Mouse (Mus musculus) adrenal gland, postnatal 4 days (tissue): Measurements from ENCODE around the gene Fstl3. TPM values are rescaled to one million over a fixed set of nuclear protein-coding genes. Genes with fewer than 3 reads are reported as not detected.
"Not testable (repeated sequence)": the region's sequence is repeated elsewhere in the genome, so short reads cannot be mapped to it uniquely, and the experiment has no call there.

Experiments
- DNase-seq, 2 experiments: peaks; one replicate each; pipeline ENCODE4 v3.0.0; 2021 to 2022; ENCODE audit warnings: low spot score in 2 of 2, mixed read lengths in 2 of 2
- long read RNA-seq, 2 experiments: library from polyadenylated mRNA; stranded (forward); transcript quantifications; one replicate each; pipeline ENCODE4 v2.0.0; 2021
- total RNA-seq, 2 experiments: library from RNA; stranded (reverse); gene quantifications; 2 replicates each; pipeline ENCODE4 v1.2.3; 2021

Gene Fstl3
- 1 to 10 TPM; 6.7 to 7.1 TPM for total RNA-seq
- long read RNA-seq, experiment 1, partial matches to known transcripts: 0 of 1 reads
- long read RNA-seq, experiment 1, other reads (novel, unspliced or antisense): 1 of 1 reads
- long read RNA-seq, experiment 2, transcript Fstl3-201 (5 exons, 1,955 nt): major isoform, 5 of 13 reads
- long read RNA-seq, experiment 2, partial matches to known transcripts: 1 of 13 reads
- long read RNA-seq, experiment 2, other reads (novel, unspliced or antisense): 6 of 13 reads

- no peak for DNase-seq
These were observed at the start of gene Fstl3 for GRCm38 (mm10) chr10:79777103-79777531. TSS of gene Fstl3 (plus strand) at chr10:79777272.

- no peak for DNase-seq
These were observed 48.5 kb upstream of the Fstl3 start for GRCm38 (mm10) chr10:79728323-79729249.

DNA sequence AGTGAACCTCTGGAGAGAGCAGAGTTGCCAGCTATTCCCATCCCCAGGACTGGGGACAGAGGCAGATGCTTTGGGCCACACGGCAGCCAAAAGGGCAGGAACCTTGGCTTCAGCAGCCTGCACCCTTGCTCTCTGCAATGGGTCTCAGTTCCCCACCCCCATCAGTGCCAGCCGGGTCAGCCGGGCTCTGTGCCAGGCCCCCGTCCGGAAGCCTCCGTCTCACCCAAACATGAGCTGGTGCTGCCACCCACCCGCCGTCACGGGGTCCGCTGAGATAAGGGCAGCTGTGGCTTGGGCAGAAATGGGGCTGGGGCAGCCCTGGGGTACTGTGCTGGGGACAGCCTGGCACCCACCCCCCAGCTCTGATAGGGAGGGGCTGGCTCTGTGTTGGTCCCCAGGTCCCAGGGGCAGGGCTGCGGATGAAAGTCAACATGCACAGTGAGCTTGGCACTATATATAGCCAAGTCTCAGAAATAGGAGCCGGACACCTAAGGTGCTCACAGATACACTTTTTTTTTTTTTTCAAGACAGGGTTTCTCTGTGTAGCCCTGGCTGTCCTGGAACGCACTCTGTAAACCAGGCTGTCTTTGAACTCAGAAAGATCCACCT lies 47.6 kb upstream of the Fstl3 start:
- no peak for DNase-seq

DNA sequence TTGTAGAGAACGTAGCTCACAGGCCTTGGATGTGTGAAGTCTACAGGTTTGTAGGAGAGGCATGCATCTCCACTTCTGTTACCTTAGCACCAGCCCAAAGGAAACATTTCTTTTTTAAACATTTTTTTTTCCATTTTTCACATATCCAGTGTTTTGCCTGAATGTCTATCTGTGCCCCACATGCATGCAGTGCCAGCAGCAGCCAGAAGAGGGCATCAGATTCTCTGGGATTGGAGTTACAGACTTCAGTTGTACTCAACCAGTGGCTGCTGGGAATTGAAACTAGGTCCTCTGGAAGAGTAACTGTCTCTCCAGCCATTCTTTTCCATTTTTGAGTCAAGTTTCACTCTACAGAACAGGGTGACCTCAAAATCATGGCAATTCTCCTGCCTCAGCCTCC lies 44.6 kb upstream of the Fstl3 start:
- no peak for DNase-seq

GRCm38 (mm10) chr10:79733847-79734246 lies 43.2 kb upstream of the Fstl3 start:
- DNase-seq: no peak

DNA sequence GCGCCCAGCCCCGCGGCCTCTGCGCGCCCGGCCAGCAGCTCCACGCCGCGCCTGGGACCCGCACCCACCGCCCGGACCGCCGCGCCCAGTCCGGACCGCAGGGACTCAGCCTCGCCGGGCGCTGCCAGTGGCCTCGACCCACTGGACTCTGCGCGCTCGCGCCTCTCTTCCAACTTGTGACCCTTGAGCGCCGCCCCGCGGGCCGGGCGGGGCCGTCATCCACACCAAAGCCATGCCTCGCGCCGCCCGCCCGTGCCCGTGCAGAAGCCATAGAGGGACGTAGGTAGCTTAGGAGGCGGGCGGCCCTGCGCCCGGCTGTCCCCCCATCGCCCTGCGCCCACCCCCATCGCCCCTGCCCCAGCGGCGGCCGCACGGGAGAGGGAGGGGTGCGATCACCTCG lies 41.7 kb upstream of the Fstl3 start:
- DNase-seq: no peak

DNA sequence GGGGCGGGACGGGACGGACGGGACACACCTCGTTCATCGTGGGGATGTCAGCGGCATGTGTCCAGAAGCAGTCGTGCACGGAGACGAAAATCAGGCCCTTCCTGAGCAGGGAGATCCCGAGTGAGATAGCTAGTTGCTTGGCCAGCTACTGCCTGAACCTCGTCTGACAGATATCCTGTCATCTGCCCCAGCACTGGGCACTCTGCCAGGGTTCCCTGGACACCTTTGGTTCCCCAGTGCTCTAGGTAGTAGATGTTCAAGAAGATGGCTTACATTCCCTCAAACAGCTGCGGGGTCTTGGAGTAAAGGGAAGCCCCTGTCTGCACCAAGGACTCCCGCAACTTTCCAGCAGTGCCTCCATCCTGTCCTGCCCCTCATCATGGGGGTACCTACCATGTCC lies 40.4 kb upstream of the Fstl3 start:
- DNase-seq: no peak

DNA sequence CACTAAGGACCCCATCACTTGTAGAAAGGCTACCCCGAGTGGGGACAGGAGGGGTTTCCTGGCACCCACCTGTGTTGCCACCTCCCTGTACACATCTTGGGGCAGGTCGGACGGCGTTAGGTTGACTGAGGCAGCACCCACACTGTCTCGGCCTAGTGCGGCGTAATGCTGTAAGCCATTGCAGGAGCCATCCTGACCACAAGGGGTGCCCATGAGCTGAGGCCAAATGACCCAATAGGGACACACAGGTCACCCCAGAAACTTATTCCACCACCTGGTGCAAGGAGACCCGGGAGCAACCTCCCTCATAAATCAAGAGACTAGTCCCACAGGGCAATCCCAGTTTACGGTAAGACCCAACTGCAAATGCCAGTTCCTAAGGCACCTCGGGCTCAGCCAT lies 38.8 kb upstream of the Fstl3 start:
- DNase-seq: no peak

GRCm38 (mm10) chr10:79739234-79739633 lies 37.8 kb upstream of the Fstl3 start:
- no peak for DNase-seq

DNA sequence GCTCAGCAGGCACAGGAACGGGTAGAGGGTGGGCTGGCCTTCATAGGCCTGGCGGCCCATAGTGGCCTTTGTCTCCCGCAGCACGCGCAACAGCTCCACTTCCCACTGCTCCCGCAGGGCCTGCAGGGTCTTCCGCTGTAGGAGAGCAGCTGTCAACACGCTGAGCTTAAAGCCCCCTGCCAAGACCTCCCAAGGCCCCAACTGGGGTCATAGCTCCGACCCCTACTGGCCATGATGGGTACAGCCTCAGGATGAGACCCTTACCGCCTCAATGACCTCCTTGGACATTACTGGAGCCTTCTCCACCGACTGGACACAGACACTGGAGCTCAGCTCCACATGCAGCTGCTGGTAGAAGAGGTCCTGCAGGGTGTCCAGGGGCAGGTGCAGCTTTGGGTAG lies 36.2 kb upstream of the Fstl3 start:
- DNase-seq: no peak

DNA sequence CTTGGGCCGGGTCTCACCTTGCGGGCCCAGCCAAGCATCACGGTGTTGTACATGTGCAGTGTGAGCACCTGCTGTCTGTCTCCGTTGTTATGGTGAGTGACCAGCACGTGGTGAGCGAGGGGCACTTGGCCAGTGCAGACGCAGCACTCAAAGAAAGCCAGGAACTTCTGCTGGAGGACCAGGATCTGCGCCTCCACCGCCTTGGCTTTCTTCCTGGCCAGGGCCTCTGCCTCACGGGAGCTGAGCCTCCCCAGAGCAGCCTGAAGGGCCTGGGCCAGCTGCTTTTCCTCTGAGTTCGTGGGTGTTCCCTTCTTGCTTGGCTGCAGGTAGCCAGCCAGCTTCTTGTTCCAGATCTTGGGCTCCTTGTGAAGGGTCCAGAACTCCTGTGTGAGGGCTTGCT lies 33.9 kb upstream of the Fstl3 start:
- no peak for DNase-seq

DNA sequence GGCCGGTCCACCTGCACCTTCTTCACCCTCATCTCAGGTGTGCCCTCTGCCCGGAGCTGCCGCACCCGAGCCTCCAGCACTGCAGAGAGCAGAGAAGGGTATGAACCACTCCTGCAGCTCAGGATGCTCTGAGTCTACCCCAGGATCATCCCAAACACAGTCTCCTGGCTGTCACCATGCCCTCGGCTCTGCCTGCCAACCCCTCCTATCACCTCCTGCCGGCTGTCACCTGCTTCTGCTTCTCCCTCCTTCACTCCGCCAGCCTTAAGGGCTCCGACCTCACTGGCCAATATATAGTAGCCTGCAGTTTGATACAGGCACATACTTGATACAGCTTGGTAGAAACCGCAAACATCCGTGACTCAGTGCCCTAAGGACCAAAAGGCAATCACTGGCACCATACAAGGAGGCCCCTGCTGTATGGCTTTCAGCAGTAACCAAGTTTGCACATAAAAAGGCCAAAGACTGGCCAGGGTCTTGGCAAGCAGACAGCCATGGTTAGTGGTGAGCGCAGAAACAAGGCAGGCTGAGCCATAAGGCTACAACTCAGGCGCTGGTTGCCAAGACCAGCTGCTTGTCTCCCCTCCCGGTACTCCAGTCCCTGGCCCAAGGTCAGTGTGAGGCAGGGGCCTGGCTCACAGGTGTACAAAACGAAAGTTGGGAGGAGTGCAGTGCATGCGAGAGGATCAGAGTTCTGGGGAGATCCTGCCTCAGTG lies 33.3 kb upstream of the Fstl3 start:
- no peak for DNase-seq

- no peak for DNase-seq
These were observed 31.7 kb upstream of the Fstl3 start for GRCm38 (mm10) chr10:79745411-79745810.

GRCm38 (mm10) chr10:79745898-79746773 lies 30.9 kb upstream of the Fstl3 start, which contains the start of gene Polrmt:
TSS of gene Polrmt (minus strand) at chr10:79746581.
- DNase-seq: peak; percentile 72 to 87

- DNase-seq: no peak
These were observed 30.3 kb upstream of the Fstl3 start for GRCm38 (mm10) chr10:79746774-79747151.

GRCm38 (mm10) chr10:79748496-79748895 lies 28.6 kb upstream of the Fstl3 start:
- DNase-seq: no peak

DNA sequence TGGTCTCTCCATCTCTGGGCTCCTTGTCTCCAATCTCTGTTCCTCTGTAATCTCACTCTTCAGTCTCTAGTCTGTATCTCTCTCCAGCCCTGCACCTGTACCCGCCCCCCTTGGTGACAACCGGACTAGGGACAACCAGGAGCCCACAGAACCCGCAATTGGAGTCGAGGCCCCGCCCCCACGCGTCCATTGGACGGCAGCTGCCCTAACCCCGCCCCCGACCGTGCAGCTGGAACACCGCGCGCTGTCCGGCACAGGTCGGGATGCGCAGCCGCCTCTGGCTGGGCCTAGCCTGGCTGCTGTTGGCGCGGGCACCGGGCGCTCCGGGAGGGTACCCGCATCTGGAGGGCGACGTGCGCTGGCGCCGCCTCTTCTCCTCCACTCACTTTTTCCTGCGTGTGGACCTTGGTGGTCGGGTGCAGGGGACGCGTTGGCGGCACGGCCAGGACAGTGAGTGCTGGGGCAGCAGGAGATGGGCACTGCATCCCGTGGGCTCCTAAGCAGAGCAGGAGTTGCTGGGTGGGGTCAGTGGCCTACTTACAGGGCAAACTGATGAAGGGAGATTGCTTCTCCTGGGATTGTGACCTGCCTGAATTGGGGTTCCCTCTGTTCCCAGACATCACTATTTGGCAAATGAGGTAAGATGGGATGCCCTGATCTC lies 22.1 kb upstream of the Fstl3 start, which contains the start of gene Fgf22:
Gene Fgf22 (plus strand): TSS at position 221 of the 661 bp plus-strand sequence.
- DNase-seq: peak in 1 of 2 experiments; percentile 50

DNA sequence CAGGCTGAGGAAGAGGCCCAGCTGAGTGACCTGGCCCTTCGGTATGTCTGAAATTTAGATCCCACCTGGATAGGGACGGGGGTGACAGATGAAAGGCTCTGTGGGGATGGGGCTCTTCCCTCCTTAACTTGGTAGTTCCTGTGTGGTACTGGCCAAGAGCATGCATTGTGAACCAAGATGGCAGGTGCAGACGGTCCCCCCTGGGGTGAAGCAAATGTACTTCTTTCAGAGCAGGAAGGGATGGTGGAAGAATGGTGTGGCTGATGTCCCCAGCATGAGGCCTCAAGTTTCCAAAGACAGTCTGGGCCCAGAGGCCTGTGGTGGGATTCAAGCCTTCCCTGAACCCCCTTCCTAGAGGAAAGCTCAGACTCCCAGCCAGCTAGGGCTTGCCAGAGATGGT lies 21.2 kb upstream of the Fstl3 start:
- no peak for DNase-seq

- no peak for DNase-seq
These were observed 20.4 kb upstream of the Fstl3 start for GRCm38 (mm10) chr10:79756660-79757059.

- DNase-seq: not testable (repeated sequence)
These were observed 17.4 kb upstream of the Fstl3 start for GRCm38 (mm10) chr10:79759675-79760074.
